Mouse (Mus musculus): ENCODE measurements around the gene F3. TPM values are rescaled to one million over a fixed set of nuclear protein-coding genes. Genes with fewer than 3 reads are reported as not detected.

F3 gene
- total RNA-seq, 2 experiments from 2014 or later, result not detected

Other genes with a start within 250 kb of the F3 start
- not detected in 2 replicates for gene Slc44a3, start 191.1 kb upstream of the F3 start, total RNA-seq (2014; fragmentation: Nextera tagmentation)
- gene Slc44a3, start 191.1 kb upstream of the F3 start, total RNA-seq (2017), result 3.1 TPM in 1 of 2 replicates, not detected in the other
- not detected in 2 replicates for gene 4930432M17Rik, start 52.8 kb upstream of the F3 start, total RNA-seq (2014; fragmentation: Nextera tagmentation)
- not detected in 2 replicates for gene 4930432M17Rik, start 52.8 kb upstream of the F3 start, total RNA-seq (2017)
- gene Abcd3, start 91.8 kb downstream of the F3 start, total RNA-seq (2014; fragmentation: Nextera tagmentation), result 21.1 and 29.6 TPM in 2 replicates
- 47.1 and 48.0 TPM in 2 replicates for gene Abcd3, start 91.8 kb downstream of the F3 start, total RNA-seq (2017)
- 7.1 TPM in 1 of 2 replicates, not detected in the other for gene Arhgap29, start 229.0 kb downstream of the F3 start, total RNA-seq (2014; fragmentation: Nextera tagmentation)
- gene Arhgap29, start 229.0 kb downstream of the F3 start, total RNA-seq (2017), result 1.1 and 1.8 TPM in 2 replicates